7 mouse cellular contexts compared by ENCODE assay signal in genomic region chr1:35709214-35709613, GRCm38 (mm10).
"Had no signal": no experiment of that assay in that cellular context is flagged by ENCODE, and none has a peak within 500 bp of the region (broad histone marks: within the 10 kb centered on the region; RNA-seq: fewer than 3 reads in every experiment).

No protein-coding gene starts in this region.

- DNase-seq: kidney, adult 11 months; kidney, adult 9 months; lung, adult 2 months; lung, postnatal 36 days; midbrain, embryonic 14.5 days; right cerebral cortex, postnatal 4 days; spleen, adult 18-20 months had no signal
